Mouse (Mus musculus): ENCODE measurements at regions not wholly inside any gene's neighbourhood (a gene's known extent, or its start where the extent isn't known, plus 50 kb on each side); places are given as distances from the start of the nearest gene placed in this dataset.

DNA sequence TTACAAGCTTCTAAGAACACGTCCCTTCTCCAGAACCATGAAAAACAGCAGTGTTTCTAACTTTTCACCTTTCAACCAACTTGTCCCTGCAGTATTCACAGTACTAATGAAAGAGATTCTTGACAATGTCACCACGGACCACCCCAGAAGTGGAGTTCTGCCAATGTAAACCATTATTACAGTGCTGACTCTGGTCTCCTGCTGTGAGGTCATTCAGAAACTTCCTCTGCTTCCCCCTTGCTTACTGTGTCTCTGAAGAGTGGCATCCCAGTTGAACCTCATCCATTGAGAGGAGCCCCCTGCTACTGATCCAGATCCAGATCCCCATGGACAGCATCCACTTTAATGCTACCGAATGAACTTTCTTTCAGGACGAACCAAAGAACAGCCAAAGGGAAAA is 1725.3 kb upstream of the Acvr2a start:
- Histone ChIP-seq H3K27me3 (ENCODE audit: control insufficient read depth in 1 of 2, insufficient read depth in 2 of 2, low read length in 2 of 2) (no peaks in the 10 kb centered on the region), H3K36me3 (ENCODE audit: control insufficient read depth in 1 of 2, insufficient read depth in 2 of 2, low read length in 2 of 2) (no peaks in the 10 kb centered on the region), H3K79me2 (ENCODE audit: control insufficient read depth, insufficient read depth, low read length, poor library complexity) (no peaks in the 10 kb centered on the region), H3K4me1 (ENCODE audit: control insufficient read depth in 1 of 2, insufficient read depth in 2 of 2, low read length in 2 of 2) (no peaks in the 10 kb centered on the region), H3K27ac (ENCODE audit: control insufficient read depth, low read depth, low read length) (no peak overlapping the region), H3K9me3 (replicated peaks; ENCODE audit: insufficient read depth, low read length) (no peaks in the 10 kb centered on the region), H3K9ac (ENCODE audit: control insufficient read depth, low read depth, low read length, poor library complexity, severe bottlenecking) (no peak overlapping the region), H3K4me3 (ENCODE audit: control insufficient read depth in 1 of 2, insufficient read depth in 1 of 2, low read depth in 2 of 2, low read length in 2 of 2) (no peak overlapping the region)
- DNase-seq (ENCODE audit: low read depth, low spot score), result no peak
- no peak for TF ChIP-seq GATA1 (IDR thresholded peaks at IDR 0.05; ENCODE audit: low read depth, low read length)
- no peak for TF ChIP-seq ZNF384 (IDR thresholded peaks at IDR 0.05; ENCODE audit: low read depth, low read length)
- TF ChIP-seq TCF12 (IDR thresholded peaks at IDR 0.05; ENCODE audit: low read depth, low read length), result no peak
- no peak for TF ChIP-seq GABPA (IDR thresholded peaks at IDR 0.05; ENCODE audit: low read depth, low read length)
- TF ChIP-seq CTCF (IDR thresholded peaks at IDR 0.05 in 2 of 3, conservative IDR thresholded peaks at IDR 0.05 in 1 of 3; ENCODE audit: control insufficient read depth in 1 of 3, insufficient read depth in 1 of 3, low read depth in 2 of 3, low read length in 3 of 3, poor library complexity in 1 of 3, severe bottlenecking in 1 of 3), result no peak
- TF ChIP-seq TAL1 (IDR thresholded peaks at IDR 0.05; ENCODE audit: low read length), result no peak
- TF ChIP-seq ZC3H11A (IDR thresholded peaks at IDR 0.05; ENCODE audit: low read depth, low read length), result no peak
- TF ChIP-seq SIN3A (IDR thresholded peaks at IDR 0.05; ENCODE audit: low read length), result no peak
- TF ChIP-seq RAD21 (IDR thresholded peaks at IDR 0.05; ENCODE audit: low read depth, low read length), result no peak

DNA sequence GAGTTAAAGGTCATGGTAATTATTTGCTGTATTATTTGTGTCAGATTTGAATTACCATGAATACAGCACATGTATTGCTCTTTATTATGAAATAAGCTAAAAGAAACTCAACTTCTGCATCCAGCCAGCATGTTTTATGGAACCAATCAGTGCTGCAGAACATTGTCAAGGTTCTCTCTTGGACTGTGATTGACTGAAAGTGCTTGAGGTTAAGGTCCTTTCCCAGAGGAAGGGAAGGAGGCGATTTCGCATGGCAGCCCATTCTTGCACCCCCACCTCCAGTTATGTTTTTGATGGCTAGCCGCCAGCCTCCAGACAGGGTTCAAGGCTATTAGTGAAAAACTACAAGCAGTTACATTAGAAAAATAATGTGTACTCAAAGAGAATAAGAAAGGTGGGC is 1717.9 kb upstream of the Acvr2a start:
- Histone ChIP-seq H3K4me1 (ENCODE audit: control insufficient read depth in 1 of 2, insufficient read depth in 2 of 2, low read length in 2 of 2) (no peaks in the 10 kb centered on the region), H3K9me3 (replicated peaks; ENCODE audit: insufficient read depth, low read length) (no peaks in the 10 kb centered on the region), H3K36me3 (ENCODE audit: control insufficient read depth in 1 of 2, insufficient read depth in 2 of 2, low read length in 2 of 2) (no peaks in the 10 kb centered on the region), H3K4me3 (ENCODE audit: control insufficient read depth in 1 of 2, insufficient read depth in 1 of 2, low read depth in 2 of 2, low read length in 2 of 2) (no peak overlapping the region), H3K27ac (ENCODE audit: control insufficient read depth, low read depth, low read length) (no peak overlapping the region), H3K79me2 (ENCODE audit: control insufficient read depth, insufficient read depth, low read length, poor library complexity) (no peaks in the 10 kb centered on the region), H3K27me3 (ENCODE audit: control insufficient read depth in 1 of 2, insufficient read depth in 2 of 2, low read length in 2 of 2) (no peaks in the 10 kb centered on the region), H3K9ac (ENCODE audit: control insufficient read depth, low read depth, low read length, poor library complexity, severe bottlenecking) (no peak overlapping the region)
- DNase-seq (ENCODE audit: low read depth, low spot score), result no peak
- no peak for TF ChIP-seq ZMIZ1 (IDR thresholded peaks at IDR 0.05; ENCODE audit: low read depth, low read length)
- TF ChIP-seq POLR2AphosphoS5 (IDR thresholded peaks at IDR 0.05; ENCODE audit: borderline replicate concordance, low read depth, low read length), result no peak
- TF ChIP-seq BHLHE40 (IDR thresholded peaks at IDR 0.05; ENCODE audit: borderline replicate concordance, low read depth, low read length), result no peak
- no peak for TF ChIP-seq ZNF384 (IDR thresholded peaks at IDR 0.05; ENCODE audit: low read depth, low read length)
- no peak for TF ChIP-seq UBTF (IDR thresholded peaks at IDR 0.05; ENCODE audit: borderline replicate concordance, insufficient read depth, low read depth, low read length)
- no peak for TF ChIP-seq MYC (IDR thresholded peaks at IDR 0.05; ENCODE audit: low read depth, low read length)
- no peak for TF ChIP-seq TBP (IDR thresholded peaks at IDR 0.05; ENCODE audit: low read depth, low read length)
- no peak for TF ChIP-seq GABPA (IDR thresholded peaks at IDR 0.05; ENCODE audit: low read depth, low read length)
- TF ChIP-seq E2F4 (IDR thresholded peaks at IDR 0.05; ENCODE audit: borderline replicate concordance, low read depth, low read length), result no peak
- TF ChIP-seq NRF1 (IDR thresholded peaks at IDR 0.05; ENCODE audit: insufficient read depth, low read depth, low read length, poor library complexity, severe bottlenecking), result no peak
- TF ChIP-seq HCFC1 (IDR thresholded peaks at IDR 0.05; ENCODE audit: low read depth, low read length), result no peak

All from MEL (cell line).